Mouse (Mus musculus) v-Abl transformed pro-B cells (cell line): ENCODE data around the gene Myocd.

Source experiments
- in situ Hi-C, 2 experiments: fragments of 400-800 bp; cut with MboI; formaldehyde crosslinking; loops; one replicate each; pipeline ENCODE4 v1.15.1; 2025; ENCODE audit not compliant: unreplicated experiment in 2 of 2

The Myocd gene

GRCm38 (mm10) chr11:65269851-65270473 is at the start of gene Myocd:
Gene Myocd (minus strand): TSS chr11:65269989.
- in situ Hi-C loops = no loop called here

DNA sequence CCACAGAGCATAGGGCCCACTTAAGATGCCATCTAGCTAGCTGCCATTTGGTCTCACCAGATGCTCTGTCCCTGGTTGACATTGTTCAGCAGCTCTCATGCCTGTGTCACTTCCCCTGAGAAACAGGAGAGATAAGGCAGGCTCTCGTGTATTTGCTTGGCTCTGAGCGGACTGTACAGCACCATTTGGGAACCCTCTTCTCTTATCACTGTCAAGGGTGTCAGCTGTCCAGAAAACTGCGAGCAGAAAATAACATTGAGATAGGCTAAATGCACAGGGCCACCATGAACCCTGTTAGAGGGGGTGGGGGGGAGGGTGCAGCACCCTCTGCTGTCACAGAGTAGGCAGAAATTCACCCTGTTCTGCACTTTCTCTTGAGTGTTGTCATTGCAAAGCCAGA is 34.0 kb upstream of the Myocd start:
- in situ Hi-C loops = no loop called here

DNA sequence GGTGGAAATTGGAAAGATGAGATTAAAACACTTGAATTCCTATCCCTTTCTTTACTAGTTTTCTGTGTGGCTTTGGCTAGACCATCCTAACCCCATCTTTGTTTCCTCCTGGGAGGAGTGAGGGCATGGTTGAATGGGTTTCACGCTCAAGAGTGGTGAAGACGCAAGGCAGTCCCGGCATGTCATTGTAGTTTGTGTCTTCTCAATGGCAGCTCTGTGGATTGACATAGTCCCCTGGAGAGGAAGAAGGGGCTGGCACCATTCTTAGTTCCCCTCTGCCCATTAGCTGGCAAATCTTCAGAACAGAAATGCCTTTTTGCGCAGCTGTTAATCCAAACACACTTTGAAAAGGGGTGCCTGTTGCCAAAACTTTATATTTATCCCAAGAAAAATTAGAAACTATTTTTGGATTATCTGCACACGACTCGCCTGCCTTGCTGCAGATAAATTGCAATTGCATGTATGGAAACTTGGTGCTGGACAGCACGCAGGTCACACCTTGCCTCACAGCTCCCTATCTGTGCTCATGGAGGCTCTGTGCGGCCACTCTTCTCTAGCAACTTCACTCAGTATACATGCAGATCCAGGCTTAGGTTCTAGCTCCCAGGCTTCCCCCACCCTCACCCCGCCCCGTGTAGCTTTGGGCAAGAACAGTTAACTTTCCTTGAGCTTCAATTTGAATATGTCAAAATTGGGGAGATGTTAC is 24.5 kb upstream of the Myocd start:
- in situ Hi-C loops = no loop called here

- in situ Hi-C loops = no loop called here
Measured at GRCm38 (mm10) chr11:65292994-65293393, 23.2 kb upstream of the Myocd start.

GRCm38 (mm10) chr11:65287706-65288105 is 17.9 kb upstream of the Myocd start:
- in situ Hi-C loops = no loop called here

DNA sequence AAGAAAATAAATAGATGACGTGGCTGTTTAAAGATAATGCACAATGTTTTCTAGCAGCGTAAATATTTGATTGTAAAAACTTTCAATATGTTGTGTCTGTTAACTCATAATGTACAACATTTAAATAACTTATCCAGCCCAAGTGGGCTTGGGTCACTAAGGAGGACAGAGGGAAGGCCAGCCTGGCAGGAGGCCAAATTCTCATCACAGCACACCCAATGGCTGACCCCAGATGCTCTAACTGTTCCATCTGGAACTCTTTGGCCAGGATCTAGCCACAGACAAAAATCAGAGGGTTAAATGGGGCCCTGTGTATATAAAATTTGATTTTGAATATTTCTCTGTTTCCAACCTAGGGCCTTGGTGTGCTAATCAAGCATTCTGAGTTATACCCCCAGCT is 16.4 kb upstream of the Myocd start:
- in situ Hi-C loops = no loop called here

GRCm38 (mm10) chr11:65275441-65275840 is 5.7 kb upstream of the Myocd start:
- in situ Hi-C loops = no loop called here

DNA sequence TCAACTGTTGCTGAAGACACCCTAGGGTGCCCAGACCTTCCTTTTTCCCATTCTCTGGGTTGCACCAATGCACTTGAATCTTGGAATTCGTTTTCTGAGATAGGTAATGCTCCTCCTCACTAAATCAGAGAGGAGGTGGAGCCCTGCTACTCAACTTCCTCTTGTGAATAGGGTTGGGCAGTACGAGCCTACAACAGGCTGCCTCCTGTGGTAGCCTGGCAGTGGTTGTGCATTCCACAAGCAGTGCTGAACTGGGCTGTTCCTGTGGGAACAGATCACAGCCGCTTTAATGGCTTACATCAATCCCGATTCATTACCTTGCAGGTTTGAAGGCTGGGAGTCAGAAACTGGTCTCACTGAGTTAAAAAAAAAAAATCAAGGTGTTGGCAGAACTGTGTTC is 1.2 kb upstream of the Myocd start:
- in situ Hi-C loops = no loop called here

DNA sequence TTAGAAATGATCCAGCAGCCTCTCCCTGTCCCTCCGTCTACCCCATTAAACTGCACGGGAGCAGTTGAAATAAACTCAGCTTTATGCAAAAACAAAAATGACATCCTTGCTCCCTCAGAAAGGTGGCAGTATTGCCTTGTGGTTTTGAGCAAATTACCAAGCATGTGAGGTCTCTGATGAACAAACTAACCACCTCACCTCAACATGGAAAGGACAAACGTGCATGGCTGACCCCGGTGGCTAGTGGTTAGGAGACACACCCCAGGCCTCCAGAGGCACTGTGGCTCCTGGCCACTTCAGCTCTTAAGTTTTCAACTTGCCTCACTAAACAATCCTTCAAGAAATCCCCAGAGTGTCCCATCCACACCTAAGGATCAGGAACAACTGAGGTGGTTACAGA is 1.5 kb downstream of the Myocd start:
- in situ Hi-C loops = no loop called here

DNA sequence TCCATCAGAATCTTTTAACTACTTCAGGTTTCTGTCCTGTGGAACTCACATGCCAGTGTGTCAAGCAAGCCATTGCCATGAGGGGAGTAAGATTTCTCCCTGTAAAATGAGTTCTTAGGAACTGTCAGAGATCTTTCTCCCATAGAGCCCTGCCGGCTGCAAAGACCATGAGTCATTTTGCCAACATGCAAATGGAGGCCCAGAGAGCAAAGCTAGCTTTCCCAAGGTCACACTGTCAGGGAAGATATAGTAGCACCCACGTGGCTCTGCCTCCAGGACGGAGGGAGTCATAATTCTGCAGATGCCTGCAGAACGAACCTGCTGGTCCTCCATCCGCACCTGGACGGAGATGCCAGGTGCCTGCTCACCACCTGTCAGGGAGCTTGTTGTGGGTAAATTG is 6.3 kb downstream of the Myocd start:
- in situ Hi-C loops = no loop called here

GRCm38 (mm10) chr11:65258997-65259396 is 10.8 kb downstream of the Myocd start:
- in situ Hi-C loops = no loop called here

DNA sequence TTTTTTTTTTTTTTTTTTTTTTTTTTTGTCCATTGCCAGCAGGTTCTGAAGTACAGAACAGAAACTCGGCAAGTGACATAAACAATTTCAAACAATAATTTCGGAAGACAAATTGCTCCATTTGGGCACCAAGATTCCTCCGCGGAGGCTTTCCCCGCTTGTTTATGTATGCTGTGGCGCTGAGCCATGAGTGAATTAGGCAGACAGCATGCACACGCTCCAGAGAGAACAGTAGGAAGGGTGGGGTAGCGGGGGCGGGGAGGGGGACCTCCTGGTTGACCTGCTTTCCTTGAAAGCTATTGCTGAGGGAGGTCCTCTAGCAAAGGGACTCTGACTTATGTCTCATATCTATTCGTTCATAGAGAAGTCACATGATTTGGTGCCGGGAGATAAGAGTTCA is 13.6 kb downstream of the Myocd start:
- in situ Hi-C loops = no loop called here

DNA sequence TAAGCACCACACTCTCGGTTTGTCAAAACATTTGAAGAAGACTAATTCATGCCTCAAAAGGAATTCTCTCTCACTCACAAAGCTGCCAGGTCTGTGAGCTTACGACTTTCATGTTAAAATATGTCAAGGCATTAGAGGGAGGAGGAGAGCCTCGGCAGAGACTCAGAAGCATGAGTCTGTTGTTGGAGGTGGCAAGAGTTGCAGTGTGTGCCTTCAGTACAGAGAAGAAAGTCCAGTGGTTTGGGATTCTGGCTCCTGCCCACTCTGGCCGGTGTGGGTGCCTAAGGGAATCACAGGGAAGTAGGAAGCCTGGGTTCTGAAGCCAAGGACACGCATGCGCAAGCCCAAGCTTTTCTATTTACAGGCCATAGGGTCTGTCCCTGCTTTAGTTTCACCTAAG is 14.2 kb downstream of the Myocd start:
- in situ Hi-C loops = no loop called here

- in situ Hi-C loops = no loop called here
Measured at GRCm38 (mm10) chr11:65250366-65250765, 19.4 kb downstream of the Myocd start.

- in situ Hi-C loops = no loop called here
Measured at GRCm38 (mm10) chr11:65246301-65247054, 23.3 kb downstream of the Myocd start.

DNA sequence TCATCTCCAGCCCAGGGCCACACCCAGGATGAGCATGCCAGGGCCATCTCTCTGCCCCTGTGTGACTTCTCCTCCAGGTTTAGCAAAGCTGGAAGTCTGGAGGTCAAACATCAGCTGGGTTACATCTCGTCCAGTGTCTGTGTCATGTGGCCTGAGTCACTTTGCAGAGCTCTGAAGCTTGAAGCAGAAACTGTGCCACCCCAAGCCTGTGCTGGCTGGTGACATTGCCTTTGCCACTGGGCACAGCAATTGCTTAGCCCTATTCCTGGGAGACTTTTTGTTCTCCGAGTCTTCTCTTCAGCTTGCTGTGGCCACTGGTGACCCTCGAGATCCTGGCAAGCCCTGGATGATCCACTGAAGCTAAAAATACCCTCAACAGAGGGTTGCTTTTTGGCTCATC is 26.2 kb downstream of the Myocd start:
- in situ Hi-C loops = no loop called here

GRCm38 (mm10) chr11:65240521-65240920 is 29.3 kb downstream of the Myocd start:
- in situ Hi-C loops = no loop called here

- in situ Hi-C loops = no loop called here
Measured at GRCm38 (mm10) chr11:65237896-65238295, 31.9 kb downstream of the Myocd start.

DNA sequence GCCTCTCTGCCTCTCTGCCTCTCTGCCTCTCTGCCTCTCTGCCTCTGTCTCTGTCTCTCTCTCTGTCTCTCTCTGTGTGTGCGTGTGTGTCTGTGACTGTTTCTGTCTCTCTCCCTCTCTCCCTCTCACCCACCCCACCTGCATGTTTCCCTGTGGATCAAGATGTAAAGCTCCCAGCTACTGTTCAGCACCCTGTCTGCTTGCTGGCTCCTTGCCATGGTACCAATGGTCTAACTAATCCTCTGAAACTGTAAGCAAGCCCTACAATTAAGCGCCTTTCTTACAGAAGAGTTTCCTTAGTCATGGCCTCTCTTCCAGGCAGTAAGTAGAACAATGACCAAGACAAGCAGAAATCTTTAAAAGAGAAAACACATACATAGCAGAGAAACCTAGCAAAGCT is 32.9 kb downstream of the Myocd start:
- in situ Hi-C loops = no loop called here

- in situ Hi-C loops = no loop called here
Measured at GRCm38 (mm10) chr11:65235374-65235773, 34.4 kb downstream of the Myocd start.

- in situ Hi-C loops = no loop called here
Measured at GRCm38 (mm10) chr11:65231771-65232170, 38.0 kb downstream of the Myocd start.

- in situ Hi-C loops = no loop called here
Measured at GRCm38 (mm10) chr11:65226766-65227165, 43.0 kb downstream of the Myocd start.
